In genomic region chr5:124718396-124718795, GRCm38 (mm10) we compare ENCODE assay signal across 22 mouse cellular contexts. TPM values are rescaled to one million over a fixed set of nuclear protein-coding genes. Genes with fewer than 3 reads are reported as not detected.
DNase-seq lines count a peak whose midpoint lies in the region; ATAC-seq and TF ChIP-seq lines count a peak whose summit lies in the region.
"Had no signal": no experiment of that assay in that cellular context is flagged by ENCODE, and none has a peak within 500 bp of the region (broad histone marks: within the 10 kb centered on the region; RNA-seq: fewer than 3 reads in every experiment).

No protein-coding gene starts in this region.

- peaks cover 93% of the 10 kb centered on the region for H3K36me3 ChIP-seq in heart, embryonic 12.5 days
- H3K36me3 ChIP-seq in kidney, adult 2 months (ENCODE audit: control insufficient read depth, insufficient read depth, low read length) = peaks cover 5% of the 10 kb centered on the region
- peaks cover 68% of the 10 kb centered on the region for H3K36me3 ChIP-seq in kidney, embryonic 16.5 days (ENCODE audit: insufficient read depth, low read length)

- DNase-seq in heart, postnatal 25 days (ENCODE audit: low spot score) = no peak
- peak; percentile 79 for DNase-seq in kidney, adult 2 months
- DNase-seq in kidney, adult 9 months = peak; percentile 72
- peak; percentile 60 to 61 for DNase-seq in kidney, postnatal 36 days
- no peak for DNase-seq in layer of hippocampus, adult 9-11 months
- DNase-seq in left cerebral cortex, adult 11 months (ENCODE audit: low spot score) = no peak
- DNase-seq: adrenal gland, adult 2 months; adrenal gland, postnatal 25 days; cerebellum, adult 18-20 months; cerebellum, adult 9-11 months; cerebellum, postnatal 36 days; gastrocnemius, adult 2 months; gastrocnemius, postnatal 25 days; heart, postnatal 10 days had no signal

- intact Hi-C loops in heart, postnatal 25 days (cut with DNase I) = no loop called here

- H3K4me2 ChIP-seq in heart, embryonic 12.5 days = no peak overlapping the region
- no peak overlapping the region for H3K4me2 ChIP-seq in kidney, embryonic 16.5 days (replicated peaks; ENCODE audit: low read depth, low read length)
- H3K4me2 ChIP-seq: embryonic facial prominence, embryonic 13.5 days; forebrain, embryonic 13.5 days; hindbrain, embryonic 15.5 days had no signal

- TF ChIP-seq POLR2A in kidney, adult 2 months (IDR thresholded peaks at IDR 0.05; ENCODE audit: low read depth, low read length) = no peak

- 93% methylated on average over 7 of the region's 7 CpGs for WGBS in heart, embryonic 12.5 days
- WGBS in kidney, adult 2 months = 63% methylated on average over 7 of the region's 7 CpGs
- 94% methylated on average over 7 of the region's 7 CpGs for WGBS in kidney, embryonic 16.5 days

- H3K9ac ChIP-seq in heart, embryonic 12.5 days = no peak overlapping the region
- H3K9ac ChIP-seq in kidney, embryonic 16.5 days (replicated peaks; ENCODE audit: low read length) = no peak overlapping the region
- H3K9ac ChIP-seq: embryonic facial prominence, embryonic 13.5 days; forebrain, embryonic 13.5 days; hindbrain, embryonic 15.5 days had no signal

- ATAC-seq in heart, embryonic 12.5 days (ENCODE audit: insufficient number of reproducible peaks, low FRiP score) = peak; percentile 15; the same call in 1 of the 2 replicates
- no peak for ATAC-seq in kidney, embryonic 16.5 days (ENCODE audit: low FRiP score, low TSS enrichment)
- ATAC-seq: activated CD4-positive, CD25-positive, alpha-beta regulatory T cell, adult 4 months; forebrain, embryonic 13.5 days had no signal

- H3K27me3 ChIP-seq in heart, embryonic 12.5 days (replicated peaks) = no peaks in the 10 kb centered on the region
- no peaks in the 10 kb centered on the region for H3K27me3 ChIP-seq in kidney, adult 2 months (replicated peaks; ENCODE audit: control insufficient read depth, insufficient read depth, low read length)
- no peaks in the 10 kb centered on the region for H3K27me3 ChIP-seq in kidney, embryonic 16.5 days (ENCODE audit: insufficient read depth, low read length)
- H3K27me3 ChIP-seq: embryonic facial prominence, embryonic 13.5 days; forebrain, embryonic 13.5 days; hindbrain, embryonic 15.5 days had no signal

- H3K27ac ChIP-seq in heart, embryonic 12.5 days (ENCODE audit: poor library complexity, severe bottlenecking) = no peak overlapping the region
- no peak overlapping the region for H3K27ac ChIP-seq in kidney, adult 2 months (ENCODE audit: insufficient read depth, low read depth, low read length)
- H3K27ac ChIP-seq in kidney, embryonic 16.5 days (ENCODE audit: low read length) = no peak overlapping the region
- H3K27ac ChIP-seq: embryonic facial prominence, embryonic 13.5 days; forebrain, embryonic 13.5 days; gastrocnemius, adult 2 months; hindbrain, embryonic 10.5 days; hindbrain, embryonic 15.5 days had no signal

- no peaks in the 10 kb centered on the region for H3K9me3 ChIP-seq in heart, embryonic 12.5 days (replicated peaks)
- H3K9me3 ChIP-seq in kidney, embryonic 16.5 days (ENCODE audit: low read length) = no peaks in the 10 kb centered on the region
- H3K9me3 ChIP-seq: embryonic facial prominence, embryonic 13.5 days; forebrain, embryonic 13.5 days; hindbrain, embryonic 10.5 days; hindbrain, embryonic 15.5 days had no signal

- H3K4me3 ChIP-seq in heart, embryonic 12.5 days = no peak overlapping the region
- no peak overlapping the region for H3K4me3 ChIP-seq in kidney, adult 2 months (ENCODE audit: insufficient read depth, low read depth, low read length)
- H3K4me3 ChIP-seq in kidney, embryonic 16.5 days (ENCODE audit: low read length) = no peak overlapping the region
- H3K4me3 ChIP-seq: embryonic facial prominence, embryonic 13.5 days; forebrain, embryonic 13.5 days; gastrocnemius, adult 2 months; hindbrain, embryonic 10.5 days; hindbrain, embryonic 15.5 days had no signal

- TF ChIP-seq CTCF in kidney, adult 2 months (conservative IDR thresholded peaks at IDR 0.05; ENCODE audit: insufficient read depth, insufficient read length, low read depth, low read length) = no peak

- H3K4me1 ChIP-seq in heart, embryonic 12.5 days (replicated peaks) = no peaks in the 10 kb centered on the region
- no peaks in the 10 kb centered on the region for H3K4me1 ChIP-seq in kidney, adult 2 months (ENCODE audit: control insufficient read depth, insufficient read depth, low read length)
- H3K4me1 ChIP-seq in kidney, embryonic 16.5 days (ENCODE audit: insufficient read depth, low read length) = no peaks in the 10 kb centered on the region
- H3K4me1 ChIP-seq: embryonic facial prominence, embryonic 13.5 days; forebrain, embryonic 13.5 days; hindbrain, embryonic 10.5 days; hindbrain, embryonic 15.5 days had no signal

RNA-seq across cellular contexts. Expression of gene Dnah10, which starts 6.5 kb away (rescaled TPM):
- polyA plus RNA-seq in heart, embryonic 12.5 days (2016; fragmentation: Nextera tagmentation; extraction: Ambion mirVana) = 0.04 TPM in 2 replicates
- total RNA-seq in heart, postnatal 25 days (2021) = under 1 TPM; 0.03 to 0.06 TPM
- polyA plus RNA-seq in kidney, adult 2 months (2012; rRNA removed) = 0.15 and 0.25 TPM in 2 replicates
- 0.12 and 0.15 TPM in 2 replicates for polyA plus RNA-seq in kidney, embryonic 16.5 days (2015; fragmentation: Nextera tagmentation; extraction: Ambion mirVana)
- total RNA-seq: granulocyte monocyte progenitor cell, adult 5-6 weeks had no signal
- polyA plus RNA-seq: activated CD4-positive, CD25-positive, alpha-beta regulatory T cell, adult 4 months had no signal

Comparison
In these comparisons a context has a peak if more than half of its experiments do, and no peak if none do; other contexts are left out.
1. DNase-seq: peak in kidney, adult 2 months (single experiment), kidney, adult 9 months (single experiment) and kidney, postnatal 36 days (2 of 2); none in heart, postnatal 25 days (single experiment), layer of hippocampus, adult 9-11 months (single experiment) and left cerebral cortex, adult 11 months (single experiment).